Mouse (Mus musculus) frontal cortex, adult (tissue): Measurements from ENCODE around the gene Atp23.

Source experiments
- ATAC-seq: cut with Nextera tagmentation; 2 replicates; pipeline ENCODE4 v1.9.2; 2017; ENCODE audit warnings: mild to moderate bottlenecking, moderate library complexity, mixed read lengths; ENCODE audit not compliant: low TSS enrichment

Atp23 gene

GRCm38 (mm10) chr10:126911479-126911878 is 10.3 kb upstream of the Atp23 start:
- ATAC-seq: no peak

- no peak for ATAC-seq
Observed at GRCm38 (mm10) chr10:126906811-126907210, 5.7 kb upstream of the Atp23 start.

- ATAC-seq: peak; percentile 91
Observed at GRCm38 (mm10) chr10:126905650-126906075, 4.5 kb upstream of the Atp23 start.

- no peak for ATAC-seq
Observed at GRCm38 (mm10) chr10:126905086-126905485, 3.9 kb upstream of the Atp23 start.

- no peak for ATAC-seq
Observed at GRCm38 (mm10) chr10:126904221-126904620, 3.1 kb upstream of the Atp23 start.

GRCm38 (mm10) chr10:126901488-126901843 is 311 bp upstream of the Atp23 start:
- no peak for ATAC-seq

- no peak for ATAC-seq
Observed at GRCm38 (mm10) chr10:126895891-126896290, 5.3 kb downstream of the Atp23 start.

GRCm38 (mm10) chr10:126894061-126894460 is 7.1 kb downstream of the Atp23 start:
- no peak for ATAC-seq

- no peak for ATAC-seq
Observed at GRCm38 (mm10) chr10:126893145-126893544, 8.0 kb downstream of the Atp23 start.

- no peak for ATAC-seq
Observed at GRCm38 (mm10) chr10:126873755-126874154, 27.4 kb downstream of the Atp23 start.

GRCm38 (mm10) chr10:126872256-126872655 is 28.9 kb downstream of the Atp23 start:
- no peak for ATAC-seq

- peak; percentile 98 for ATAC-seq
Observed at GRCm38 (mm10) chr10:126869372-126870318, 31.5 kb downstream of the Atp23 start.

GRCm38 (mm10) chr10:126865284-126865683 is 35.9 kb downstream of the Atp23 start:
- ATAC-seq: no peak

- ATAC-seq: no peak; the same call in 1 of the 2 replicates
Observed at GRCm38 (mm10) chr10:126862193-126862592, 39.0 kb downstream of the Atp23 start.

GRCm38 (mm10) chr10:126853286-126853685 is 47.9 kb downstream of the Atp23 start:
- peak; percentile 83 for ATAC-seq

- peak; percentile 90 for ATAC-seq
Observed at GRCm38 (mm10) chr10:126845309-126845911, 55.7 kb downstream of the Atp23 start.

GRCm38 (mm10) chr10:126844689-126845088 is 56.5 kb downstream of the Atp23 start:
- peak; percentile 80 for ATAC-seq

- ATAC-seq: no peak
Observed at GRCm38 (mm10) chr10:126840266-126840665, 60.9 kb downstream of the Atp23 start.

- ATAC-seq: peak; percentile 58; the same call in 1 of the 2 replicates
Observed at GRCm38 (mm10) chr10:126833006-126833405, 68.1 kb downstream of the Atp23 start.

- no peak for ATAC-seq
Observed at GRCm38 (mm10) chr10:126831329-126831728, 69.8 kb downstream of the Atp23 start.

GRCm38 (mm10) chr10:126828618-126829017 is 72.5 kb downstream of the Atp23 start:
- no peak for ATAC-seq

- ATAC-seq: peak; percentile 84
Observed at GRCm38 (mm10) chr10:126827941-126828593, 73.1 kb downstream of the Atp23 start.
